Mouse (Mus musculus): Measurements from ENCODE around the gene Fmnl2. TPM values are rescaled to one million over a fixed set of nuclear protein-coding genes. Genes with fewer than 3 reads are reported as not detected.

Gene Fmnl2
- total and polyA plus RNA-seq, 3 experiments, result 0.42 to 2.8 (median 2.1) TPM

DNA sequence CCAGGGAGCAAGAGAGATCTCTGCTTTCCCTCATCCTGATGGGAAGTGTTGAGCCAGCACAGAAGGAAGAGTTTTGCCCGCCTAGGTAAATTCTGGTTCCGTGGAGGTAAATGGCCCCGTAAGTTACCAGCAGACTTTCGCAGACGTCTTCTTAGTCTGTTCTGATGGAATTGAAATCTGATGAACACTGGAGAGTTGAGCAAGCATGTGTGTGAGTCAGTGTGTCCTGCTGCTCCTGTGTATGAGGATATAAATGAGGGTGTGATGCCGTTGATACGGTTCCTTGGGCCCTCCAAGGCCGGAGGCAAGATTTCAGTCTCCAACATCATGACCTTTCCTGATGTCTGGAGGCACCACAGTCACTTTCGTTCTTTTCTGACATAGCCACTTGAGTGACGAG, 98.2 kb downstream of the Fmnl2 start:
- TF ChIP-seq ELF1 (IDR thresholded peaks at IDR 0.05; ENCODE audit: low read depth, low read length), result no peak
- TF ChIP-seq GABPA (IDR thresholded peaks at IDR 0.05; ENCODE audit: insufficient replicate concordance, low read depth, low read length), result no peak
- TF ChIP-seq BHLHE40 (IDR thresholded peaks at IDR 0.05; ENCODE audit: low read depth, low read length), result no peak
- H3K27me3 ChIP-seq (replicated peaks), result no peaks in the 10 kb centered on the region
- no peak overlapping the region for H3K27ac ChIP-seq (ENCODE audit: insufficient read depth, low read depth)
- no peaks in the 10 kb centered on the region for H3K79me2 ChIP-seq (replicated peaks; ENCODE audit: control insufficient read depth, extremely low read depth, insufficient read depth, poor library complexity, severe bottlenecking)
- dilution Hi-C loops (cut with MboI; ENCODE audit: extremely low pct_ligation_motif_present, extremely low pct_unique_long_range_greater_than_20kb, low sequenced_read_pairs) (no loop called here), in situ Hi-C loops (cut with MboI; ENCODE audit: low pct_ligation_motif_present, low pct_unique_long_range_greater_than_20kb, low sequenced_read_pairs) (no loop called here)
- H3K36me3 ChIP-seq (replicated peaks in 1 of 2; ENCODE audit: control insufficient read depth in 1 of 2, insufficient read depth in 1 of 2, low read length in 1 of 2), result no peaks in the 10 kb centered on the region
- H3K4me3 ChIP-seq (replicated peaks in 1 of 3; ENCODE audit: low read depth in 2 of 3, low read length in 2 of 3, poor library complexity in 1 of 3), result no peak overlapping the region
- no peak overlapping the region for H3K9ac ChIP-seq (ENCODE audit: insufficient read depth, low read depth)
- peaks cover 4 to 16% of the 10 kb centered on the region in 2 experiments; a peak in 3 of 4 replicates for H3K4me1 ChIP-seq (ENCODE audit: control insufficient read depth in 1 of 2, insufficient read depth in 2 of 2)
- H3K4me2 ChIP-seq (ENCODE audit: insufficient read depth, low read depth, poor library complexity, severe bottlenecking), result no peak overlapping the region
- DNase-seq (ENCODE audit: extremely low read depth), result no peak
- no peaks in the 10 kb centered on the region for H3K9me3 ChIP-seq (replicated peaks; ENCODE audit: low read length)

DNA sequence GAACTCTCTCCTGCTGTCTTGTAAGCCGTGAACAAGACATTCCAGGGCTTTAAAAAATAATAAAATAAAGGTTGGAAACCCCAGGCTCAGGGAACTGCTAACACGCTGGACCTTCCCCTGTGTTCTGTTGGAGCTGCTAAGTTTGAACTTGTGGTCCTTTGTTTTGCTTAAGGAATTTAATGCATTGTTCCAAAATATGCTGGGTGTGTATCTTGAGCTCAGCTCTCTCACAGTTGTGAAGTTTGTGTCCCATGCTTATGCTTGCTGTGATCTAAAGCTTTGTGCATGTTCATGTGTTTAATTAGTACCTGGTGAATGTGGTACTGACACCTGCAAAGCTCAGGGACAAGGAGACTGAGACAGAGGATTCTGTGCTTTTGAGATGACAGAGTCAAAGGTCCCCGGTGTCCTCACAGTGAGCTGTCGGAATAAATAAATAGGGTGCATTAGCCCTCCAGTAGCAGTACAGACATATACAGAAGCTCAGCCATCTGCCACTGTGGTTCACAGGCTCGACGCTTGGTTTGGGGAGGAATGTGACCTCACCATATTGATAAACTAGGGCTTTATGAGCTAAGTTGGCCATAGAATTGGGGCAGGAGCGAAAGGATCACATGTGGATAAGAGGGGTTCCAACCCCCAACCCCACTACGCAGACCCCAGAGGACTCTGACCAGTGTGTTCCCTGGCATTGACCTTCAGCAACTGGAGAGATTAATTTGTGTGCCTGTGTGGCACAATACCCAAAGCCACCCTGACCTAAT, 100.3 kb downstream of the Fmnl2 start:
- H3K4me3 ChIP-seq (replicated peaks in 1 of 3; ENCODE audit: low read depth in 2 of 3, low read length in 2 of 3, poor library complexity in 1 of 3), result no peak overlapping the region
- no peaks in the 10 kb centered on the region for H3K9me3 ChIP-seq (replicated peaks; ENCODE audit: low read length)
- H3K27ac ChIP-seq (ENCODE audit: insufficient read depth, low read depth), result no peak overlapping the region
- in situ Hi-C loops (cut with MboI; ENCODE audit: low pct_ligation_motif_present, low pct_unique_long_range_greater_than_20kb, low sequenced_read_pairs), result no loop called here
- no peaks in the 10 kb centered on the region for H3K79me2 ChIP-seq (replicated peaks; ENCODE audit: control insufficient read depth, extremely low read depth, insufficient read depth, poor library complexity, severe bottlenecking)
- H3K4me2 ChIP-seq (ENCODE audit: insufficient read depth, low read depth, poor library complexity, severe bottlenecking), result no peak overlapping the region
- H3K9ac ChIP-seq (ENCODE audit: insufficient read depth, low read depth), result no peak overlapping the region
- dilution Hi-C loops (cut with MboI; ENCODE audit: extremely low pct_ligation_motif_present, extremely low pct_unique_long_range_greater_than_20kb, low sequenced_read_pairs), result no loop called here
- peaks cover 4 to 16% of the 10 kb centered on the region in 2 experiments; a peak in 3 of 4 replicates for H3K4me1 ChIP-seq (ENCODE audit: control insufficient read depth in 1 of 2, insufficient read depth in 2 of 2)
- no peaks in the 10 kb centered on the region for H3K27me3 ChIP-seq (replicated peaks)
- DNase-seq (ENCODE audit: extremely low read depth), result no peak
- no peak for TF ChIP-seq RAD21 (IDR thresholded peaks at IDR 0.05; ENCODE audit: low read depth, low read length)
- TF ChIP-seq UBTF (IDR thresholded peaks at IDR 0.05; ENCODE audit: low read depth, low read length), result no peak
- no peak for TF ChIP-seq JUND (conservative IDR thresholded peaks at IDR 0.05; ENCODE audit: low read depth, low read length)
- TF ChIP-seq TCF12 (IDR thresholded peaks at IDR 0.05; ENCODE audit: low read depth, low read length), result no peak
- TF ChIP-seq MAX (IDR thresholded peaks at IDR 0.05; ENCODE audit: low read length), result no peak
- TF ChIP-seq TBP (conservative IDR thresholded peaks at IDR 0.05; ENCODE audit: low read depth, low read length), result no peak
- TF ChIP-seq GABPA (IDR thresholded peaks at IDR 0.05; ENCODE audit: insufficient replicate concordance, low read depth, low read length), result no peak
- no peaks in the 10 kb centered on the region for H3K36me3 ChIP-seq (replicated peaks in 1 of 2; ENCODE audit: control insufficient read depth in 1 of 2, insufficient read depth in 1 of 2, low read length in 1 of 2)

DNA sequence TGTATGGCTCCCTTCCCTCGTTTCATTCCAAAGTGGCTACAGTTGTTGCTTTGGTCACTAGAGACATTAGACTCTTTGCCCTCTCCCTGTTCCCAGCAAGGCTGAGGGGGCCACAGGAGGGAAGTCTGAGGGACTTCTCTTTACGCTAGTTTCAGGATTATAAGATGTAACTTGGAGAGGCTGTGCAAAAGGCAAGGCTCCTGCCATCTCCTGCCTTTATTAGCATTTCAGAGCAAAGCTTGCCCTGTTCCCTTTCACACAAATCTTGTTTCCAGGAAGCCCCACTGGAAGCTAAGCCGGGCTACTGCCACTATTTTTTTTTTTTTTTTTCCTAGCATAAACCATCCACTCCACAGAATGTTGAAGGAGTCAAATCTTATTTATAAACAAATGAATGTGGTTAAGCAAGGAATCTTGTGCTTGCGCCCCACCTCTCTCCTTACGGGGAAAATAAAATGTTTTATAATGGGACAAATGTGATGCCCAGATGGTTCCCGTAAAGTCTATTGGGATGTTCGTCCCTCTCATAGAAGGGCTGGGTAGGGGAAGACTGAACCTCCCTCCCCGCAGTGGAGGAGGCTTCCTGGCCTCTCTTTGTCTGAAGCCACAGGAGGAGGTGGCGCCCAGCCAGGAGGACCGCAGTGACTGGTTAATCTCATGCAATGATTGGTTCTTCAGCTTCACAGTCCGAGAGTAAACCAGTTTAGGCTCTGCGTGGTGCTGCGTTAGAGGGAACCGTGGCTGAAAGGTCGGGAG, 101.1 kb downstream of the Fmnl2 start:
- Histone ChIP-seq H3K4me1 (ENCODE audit: control insufficient read depth in 1 of 2, insufficient read depth in 2 of 2) (peaks cover 4 to 16% of the 10 kb centered on the region in 2 experiments; a peak in 3 of 4 replicates), H3K4me2 (ENCODE audit: insufficient read depth, low read depth, poor library complexity, severe bottlenecking) (no peak overlapping the region), H3K79me2 (replicated peaks; ENCODE audit: control insufficient read depth, extremely low read depth, insufficient read depth, poor library complexity, severe bottlenecking) (no peaks in the 10 kb centered on the region), H3K9ac (ENCODE audit: insufficient read depth, low read depth) (no peak overlapping the region), H3K27me3 (replicated peaks) (no peaks in the 10 kb centered on the region), H3K9me3 (replicated peaks; ENCODE audit: low read length) (no peaks in the 10 kb centered on the region), H3K27ac (ENCODE audit: insufficient read depth, low read depth) (no peak overlapping the region), H3K4me3 (replicated peaks in 1 of 3; ENCODE audit: low read depth in 2 of 3, low read length in 2 of 3, poor library complexity in 1 of 3) (no peak overlapping the region), H3K36me3 (replicated peaks in 1 of 2; ENCODE audit: control insufficient read depth in 1 of 2, insufficient read depth in 1 of 2, low read length in 1 of 2) (no peaks in the 10 kb centered on the region)
- in situ Hi-C loops (cut with MboI; ENCODE audit: low pct_ligation_motif_present, low pct_unique_long_range_greater_than_20kb, low sequenced_read_pairs) (no loop called here), dilution Hi-C loops (cut with MboI; ENCODE audit: extremely low pct_ligation_motif_present, extremely low pct_unique_long_range_greater_than_20kb, low sequenced_read_pairs) (no loop called here)
- no peak for DNase-seq (ENCODE audit: extremely low read depth)
- TF ChIP-seq CHD1 (IDR thresholded peaks at IDR 0.05; ENCODE audit: low read depth, low read length), result no peak
- TF ChIP-seq POLR2A (IDR thresholded peaks at IDR 0.05; ENCODE audit: low read depth, low read length), result no peak
- TF ChIP-seq PAX5 (IDR thresholded peaks at IDR 0.05; ENCODE audit: low read length), result no peak
- TF ChIP-seq CTCF (conservative IDR thresholded peaks at IDR 0.05 in 1 of 2, IDR thresholded peaks at IDR 0.05 in 1 of 2; ENCODE audit: low read depth in 2 of 2, low read length in 2 of 2), result no peak
- no peak for TF ChIP-seq MXI1 (IDR thresholded peaks at IDR 0.05; ENCODE audit: low read depth, low read length)
- TF ChIP-seq KAT2A (IDR thresholded peaks at IDR 0.05; ENCODE audit: insufficient replicate concordance, low read length), result no peak
- TF ChIP-seq TBP (conservative IDR thresholded peaks at IDR 0.05; ENCODE audit: low read depth, low read length), result no peak
- TF ChIP-seq ZC3H11A (IDR thresholded peaks at IDR 0.05; ENCODE audit: low read depth, low read length), result no peak
- TF ChIP-seq MAFK (IDR thresholded peaks at IDR 0.05; ENCODE audit: insufficient replicate concordance, low read length), result no peak
- TF ChIP-seq SIN3A (IDR thresholded peaks at IDR 0.05; ENCODE audit: low read length), result no peak
- TF ChIP-seq SMC3 (IDR thresholded peaks at IDR 0.05; ENCODE audit: low read depth, low read length), result no peak
- no peak for TF ChIP-seq BHLHE40 (IDR thresholded peaks at IDR 0.05; ENCODE audit: low read depth, low read length)
- no peak for TF ChIP-seq USF1 (IDR thresholded peaks at IDR 0.05; ENCODE audit: low read depth, low read length)
- TF ChIP-seq E2F4 (IDR thresholded peaks at IDR 0.05; ENCODE audit: insufficient replicate concordance, low read depth, low read length), result no peak
- TF ChIP-seq ELF1 (IDR thresholded peaks at IDR 0.05; ENCODE audit: low read depth, low read length), result no peak
- no peak for TF ChIP-seq ZMIZ1 (IDR thresholded peaks at IDR 0.05; ENCODE audit: low read depth, low read length)
- no peak for TF ChIP-seq RAD21 (IDR thresholded peaks at IDR 0.05; ENCODE audit: low read depth, low read length)
- TF ChIP-seq NELFE (IDR thresholded peaks at IDR 0.05; ENCODE audit: low read depth, low read length), result no peak
- TF ChIP-seq CHD2 (IDR thresholded peaks at IDR 0.05; ENCODE audit: low read length), result no peak

Measured in CH12.LX (cell line).